Mouse (Mus musculus) forebrain, embryonic 16.5 days (tissue): Measurements from ENCODE around the gene Tas2r115. TPM values are rescaled to one million over a fixed set of nuclear protein-coding genes. Genes with fewer than 3 reads are reported as not detected.

Experiments
- polyA plus RNA-seq: library from polyadenylated mRNA; unstranded; fragments of >200 nt; fragmentation: Nextera tagmentation; extraction: Ambion mirVana; gene quantifications from 2 replicates; pipeline ENCODE4 v1.2.1, GENCODE M21; 2015

Gene Tas2r115
- polyA plus RNA-seq, 1 experiment from 2014 or later = not detected

Other genes with a start within 250 kb of the Tas2r115 start
- gene Prh1, start 168.2 kb downstream of the Tas2r115 start, polyA plus RNA-seq = not detected in 2 replicates
- gene Prp2, start 142.1 kb downstream of the Tas2r115 start, polyA plus RNA-seq = not detected in 2 replicates
- not detected in 2 replicates for gene A630073D07Rik, start 86.5 kb downstream of the Tas2r115 start, polyA plus RNA-seq
- gene Tas2r120, start 81.1 kb downstream of the Tas2r115 start, polyA plus RNA-seq = not detected in 2 replicates
- gene Tas2r121, start 37.0 kb downstream of the Tas2r115 start, polyA plus RNA-seq = not detected in 2 replicates
- gene Tas2r122, start 26.1 kb downstream of the Tas2r115 start, polyA plus RNA-seq = not detected in 2 replicates
- gene Tas2r124, start 16.7 kb upstream of the Tas2r115 start, polyA plus RNA-seq = not detected in 2 replicates
- not detected in 2 replicates for gene Tas2r102, start 24.1 kb upstream of the Tas2r115 start, polyA plus RNA-seq
- not detected in 2 replicates for gene Tas2r136, start 40.1 kb upstream of the Tas2r115 start, polyA plus RNA-seq
- not detected in 2 replicates for gene Tas2r117, start 64.8 kb upstream of the Tas2r115 start, polyA plus RNA-seq
- not detected in 2 replicates for gene Tas2r123, start 109.1 kb upstream of the Tas2r115 start, polyA plus RNA-seq
- not detected in 2 replicates for gene Tas2r116, start 117.4 kb upstream of the Tas2r115 start, polyA plus RNA-seq
- gene Tas2r110, start 130.0 kb upstream of the Tas2r115 start, polyA plus RNA-seq = not detected in 2 replicates
- gene Tas2r113, start 155.0 kb upstream of the Tas2r115 start, polyA plus RNA-seq = not detected in 2 replicates
- gene Tas2r125, start 171.6 kb upstream of the Tas2r115 start, polyA plus RNA-seq = not detected in 2 replicates
- gene Tas2r129, start 213.1 kb upstream of the Tas2r115 start, polyA plus RNA-seq = not detected in 2 replicates
- not detected in 2 replicates for gene Tas2r131, start 219.9 kb upstream of the Tas2r115 start, polyA plus RNA-seq
- not detected in 2 replicates for gene Tas2r109, start 242.9 kb upstream of the Tas2r115 start, polyA plus RNA-seq